Mouse (Mus musculus) midbrain, embryonic 13.5 days (tissue): Measurements from ENCODE around the gene Galnt6. TPM values are rescaled to one million over a fixed set of nuclear protein-coding genes. Genes with fewer than 3 reads are reported as not detected.

Experiments used
- ATAC-seq: fragments of 200-750 bp; cut with Nextera tagmentation; 2 replicates; pipeline ENCODE4 v1.8.0; 2017; ENCODE audit warnings: mild to moderate bottlenecking, moderate TSS enrichment, moderate library complexity
- H3K27ac ChIP-seq: fragments of 300-500 bp; sonication (generic); 2 replicates; pipeline ENCODE4 v1.5.1; 2015; ENCODE audit warnings: inconsistent platforms, mild to moderate bottlenecking, moderate library complexity
- H3K27me3 ChIP-seq: fragments of 300-500 bp; sonication (generic); 2 replicates; pipeline ENCODE4 v1.6.1; 2015; ENCODE audit warnings: mild to moderate bottlenecking, inconsistent platforms
- H3K36me3 ChIP-seq: fragments of 300-500 bp; sonication (generic); 2 replicates; pipeline ENCODE4 v1.6.1; 2015; ENCODE audit warnings: mild to moderate bottlenecking, inconsistent platforms
- H3K4me1 ChIP-seq: fragments of 300-500 bp; sonication (generic); replicated peaks from 2 replicates; pipeline ENCODE4 v1.6.1; 2015; ENCODE audit warnings: inconsistent platforms
- H3K4me2 ChIP-seq: fragments of 300-500 bp; sonication (generic); replicated peaks from 2 replicates; pipeline ENCODE4 v1.6.1; 2015; ENCODE audit warnings: moderate library complexity, mild to moderate bottlenecking, inconsistent platforms
- H3K4me3 ChIP-seq: fragments of 300-500 bp; sonication (generic); replicated peaks from 2 replicates; pipeline ENCODE4 v1.5.1; 2015; ENCODE audit warnings: mild to moderate bottlenecking, inconsistent platforms
- H3K9ac ChIP-seq: fragments of 300-500 bp; sonication (generic); replicated peaks from 2 replicates; pipeline ENCODE4 v1.6.1; 2015; ENCODE audit warnings: mild to moderate bottlenecking, inconsistent platforms
- H3K9me3 ChIP-seq: fragments of 300-500 bp; sonication (generic); 2 replicates; pipeline ENCODE4 v1.6.1; 2016; ENCODE audit warnings: mild to moderate bottlenecking, inconsistent platforms
- WGBS: fragments of 180-500 bp; shearing (Covaris S2); methylation state at CpG from one replicate; pipeline ENCODE4 v1.1.7; 2015; 5-methylcytosine and 5-hydroxymethylcytosine counted together
- polyA plus RNA-seq: library from polyadenylated mRNA; unstranded; fragments of >200 nt; fragmentation: Nextera tagmentation; extraction: Ambion mirVana; gene quantifications from 2 replicates; pipeline ENCODE4 v1.2.1, GENCODE M21; 2015

Gene Galnt6
- polyA plus RNA-seq, 1 experiment from 2014 or later = not detected

- H3K27ac ChIP-seq = no peak overlapping the region
- no peak overlapping the region for H3K4me2 ChIP-seq
- ATAC-seq = no peak
- H3K36me3 ChIP-seq = no peaks in the 10 kb centered on the region
- H3K9me3 ChIP-seq = no peaks in the 10 kb centered on the region
- no peak overlapping the region for H3K9ac ChIP-seq
- no peak overlapping the region for H3K4me3 ChIP-seq
- no peaks in the 10 kb centered on the region for H3K27me3 ChIP-seq
- 43% methylated on average over 9 of the region's 9 CpGs for WGBS
- H3K4me1 ChIP-seq = 0 out of 2 replicates have a peak, but pooled peaks cover 7% of the 10 kb centered on the region
These were observed 63.6 kb downstream of the Galnt6 start for GRCm38 (mm10) chr15:100665411-100666218.

GRCm38 (mm10) chr15:100664813-100665274, 64.3 kb downstream of the Galnt6 start:
- ATAC-seq = no peak
- Histone ChIP-seq H3K4me3 (no peak overlapping the region), H3K36me3 (no peaks in the 10 kb centered on the region), H3K27me3 (no peaks in the 10 kb centered on the region), H3K9me3 (no peaks in the 10 kb centered on the region), H3K27ac (no peak overlapping the region), H3K4me2 (no peak overlapping the region), H3K9ac (no peak overlapping the region), H3K4me1 (0 out of 2 replicates have a peak, but pooled peaks cover 7% of the 10 kb centered on the region)
- 88% methylated on average over 9 of the region's 9 CpGs for WGBS

GRCm38 (mm10) chr15:100660805-100661204, 68.4 kb downstream of the Galnt6 start:
- no peak for ATAC-seq
- no peak overlapping the region for H3K4me3 ChIP-seq

GRCm38 (mm10) chr15:100660306-100660705, 68.9 kb downstream of the Galnt6 start:
- Histone ChIP-seq H3K36me3 (no peaks in the 10 kb centered on the region), H3K9me3 (no peaks in the 10 kb centered on the region), H3K27me3 (no peaks in the 10 kb centered on the region), H3K4me2 (no peak overlapping the region), H3K9ac (no peak overlapping the region), H3K27ac (no peak overlapping the region), H3K4me1 (no peaks in the 10 kb centered on the region), H3K4me3 (no peak overlapping the region)
- WGBS = 91% methylated on average over 9 of the region's 9 CpGs
- ATAC-seq = no peak

More at GRCm38 (mm10) chr15:100660805-100661204, 68.4 kb downstream of the Galnt6 start:
- Histone ChIP-seq H3K27me3 (no peaks in the 10 kb centered on the region), H3K9ac (no peak overlapping the region), H3K4me1 (0 out of 2 replicates have a peak, but pooled peaks cover 1% of the 10 kb centered on the region), H3K36me3 (no peaks in the 10 kb centered on the region), H3K9me3 (no peaks in the 10 kb centered on the region), H3K4me2 (no peak overlapping the region), H3K27ac (no peak overlapping the region)
- WGBS = 92% methylated on average over 5 of the region's 5 CpGs

- 87% methylated on average over 5 of the region's 5 CpGs for WGBS
- no peak overlapping the region for H3K9ac ChIP-seq
- ATAC-seq = no peak
- H3K9me3 ChIP-seq = no peaks in the 10 kb centered on the region
- H3K27ac ChIP-seq = no peak overlapping the region
- H3K4me1 ChIP-seq = no peaks in the 10 kb centered on the region
- H3K4me3 ChIP-seq = no peak overlapping the region
- no peaks in the 10 kb centered on the region for H3K36me3 ChIP-seq
- no peaks in the 10 kb centered on the region for H3K27me3 ChIP-seq
- no peak overlapping the region for H3K4me2 ChIP-seq
These were observed 74.0 kb downstream of the Galnt6 start for GRCm38 (mm10) chr15:100655201-100655600.

GRCm38 (mm10) chr15:100654271-100654670, 74.9 kb downstream of the Galnt6 start:
- no peaks in the 10 kb centered on the region for H3K4me1 ChIP-seq
- H3K9me3 ChIP-seq = no peaks in the 10 kb centered on the region
- ATAC-seq = no peak
- no peak overlapping the region for H3K9ac ChIP-seq
- no peak overlapping the region for H3K27ac ChIP-seq
- no peak overlapping the region for H3K4me2 ChIP-seq
- no peak overlapping the region for H3K4me3 ChIP-seq
- 81% methylated on average over 1 of the region's 1 CpGs for WGBS
- no peaks in the 10 kb centered on the region for H3K36me3 ChIP-seq
- H3K27me3 ChIP-seq = no peaks in the 10 kb centered on the region

GRCm38 (mm10) chr15:100651610-100652009, 77.6 kb downstream of the Galnt6 start:
- Histone ChIP-seq H3K4me1 (no peaks in the 10 kb centered on the region), H3K27me3 (no peaks in the 10 kb centered on the region), H3K9ac (no peak overlapping the region), H3K27ac (no peak overlapping the region), H3K36me3 (no peaks in the 10 kb centered on the region), H3K9me3 (no peaks in the 10 kb centered on the region), H3K4me3 (no peak overlapping the region), H3K4me2 (no peak overlapping the region)
- ATAC-seq = no peak
- WGBS = 88% methylated on average over 9 of the region's 9 CpGs

GRCm38 (mm10) chr15:100650111-100650510, 79.1 kb downstream of the Galnt6 start:
- Histone ChIP-seq H3K9me3 (no peaks in the 10 kb centered on the region), H3K4me3 (no peak overlapping the region), H3K4me2 (no peak overlapping the region), H3K27me3 (no peaks in the 10 kb centered on the region), H3K4me1 (no peaks in the 10 kb centered on the region), H3K36me3 (no peaks in the 10 kb centered on the region), H3K9ac (no peak overlapping the region), H3K27ac (no peak overlapping the region)
- WGBS = 87% methylated on average over 10 of the region's 10 CpGs
- ATAC-seq = no peak

- Histone ChIP-seq H3K9ac (no peak overlapping the region), H3K27ac (no peak overlapping the region), H3K4me3 (no peak overlapping the region), H3K27me3 (no peaks in the 10 kb centered on the region), H3K4me2 (no peak overlapping the region), H3K9me3 (no peaks in the 10 kb centered on the region), H3K36me3 (no peaks in the 10 kb centered on the region), H3K4me1 (no peaks in the 10 kb centered on the region)
- WGBS = 84% methylated on average over 6 of the region's 6 CpGs
- ATAC-seq = no peak
These were observed 83.0 kb downstream of the Galnt6 start for GRCm38 (mm10) chr15:100646161-100646560.

- no peak overlapping the region for H3K9ac ChIP-seq
- H3K27ac ChIP-seq = no peak overlapping the region
- no peaks in the 10 kb centered on the region for H3K9me3 ChIP-seq
- H3K27me3 ChIP-seq = peaks cover 18% of the 10 kb centered on the region
- H3K4me3 ChIP-seq = no peak overlapping the region
- ATAC-seq = no peak
- no peaks in the 10 kb centered on the region for H3K36me3 ChIP-seq
- H3K4me2 ChIP-seq = no peak overlapping the region
- WGBS = 93% methylated on average over 7 of the region's 7 CpGs
- no peaks in the 10 kb centered on the region for H3K4me1 ChIP-seq
These were observed 86.7 kb downstream of the Galnt6 start for GRCm38 (mm10) chr15:100642451-100642850.
